Mouse (Mus musculus) CH12.LX (cell line): Measurements from ENCODE around the gene Hivep2.

Experiments
- CTCF ChIP-seq, 2 experiments: IDR thresholded peaks in 1 of 2; conservative IDR thresholded peaks in 1 of 2; 2 replicates each; pipeline ENCODE4 v1.5.1; 2011 to 2012; ENCODE audit warnings: low read depth in 2 of 2, low read length in 2 of 2, improper control_type of control experiment in 1 of 2, inconsistent platforms in 1 of 2, mild to moderate bottlenecking in 1 of 2, moderate library complexity in 1 of 2
- EP300 ChIP-seq: IDR thresholded peaks from 2 replicates; pipeline ENCODE4 v1.6.1; 2011; ENCODE audit warnings: low read length, improper control_type of control experiment
- ETS1 ChIP-seq: conservative IDR thresholded peaks from 2 replicates; pipeline ENCODE4 v1.6.1; 2012; ENCODE audit warnings: low read depth, mild to moderate bottlenecking, inconsistent platforms, low read length, improper control_type of control experiment, moderate library complexity
- MAX ChIP-seq: IDR thresholded peaks from 2 replicates; pipeline ENCODE4 v1.6.1; 2011; ENCODE audit warnings: low read length, improper control_type of control experiment
- MAZ ChIP-seq: IDR thresholded peaks from 2 replicates; pipeline ENCODE4 v1.6.1; 2012; ENCODE audit warnings: low read depth, mild to moderate bottlenecking, inconsistent platforms, low read length, improper control_type of control experiment, moderate library complexity
- MEF2A ChIP-seq: IDR thresholded peaks from 2 replicates; pipeline ENCODE4 v1.6.1; 2014; ENCODE audit warnings: low read depth, mild to moderate bottlenecking, inconsistent platforms, low read length, improper control_type of control experiment, borderline replicate concordance
- MYC ChIP-seq: IDR thresholded peaks from 2 replicates; pipeline ENCODE4 v1.6.1; 2011; ENCODE audit warnings: low read depth, mild to moderate bottlenecking, improper control_type of control experiment, low read length
- NRF1 ChIP-seq: IDR thresholded peaks from 2 replicates; pipeline ENCODE4 v1.6.1; 2014; ENCODE audit warnings: low read depth, mild to moderate bottlenecking, inconsistent platforms, low read length, improper control_type of control experiment, moderate library complexity
- POLR2A ChIP-seq: IDR thresholded peaks from 2 replicates; pipeline ENCODE4 v1.6.1; 2011; ENCODE audit warnings: low read depth, mild to moderate bottlenecking, improper control_type of control experiment, low read length
- POLR2AphosphoS2 ChIP-seq: IDR thresholded peaks from 2 replicates; pipeline ENCODE4 v1.6.1; 2011; ENCODE audit warnings: low read depth, low read length, improper control_type of control experiment
- RCOR1 ChIP-seq: conservative IDR thresholded peaks from 2 replicates; pipeline ENCODE4 v1.6.1; 2012; ENCODE audit warnings: low read depth, mild to moderate bottlenecking, inconsistent platforms, low read length, improper control_type of control experiment
- TCF12 ChIP-seq: IDR thresholded peaks from 2 replicates; pipeline ENCODE4 v1.6.1; 2014; ENCODE audit warnings: low read depth, mild to moderate bottlenecking, inconsistent platforms, low read length, improper control_type of control experiment
- USF1 ChIP-seq: IDR thresholded peaks from 2 replicates; pipeline ENCODE4 v1.6.1; 2014; ENCODE audit warnings: low read depth, mild to moderate bottlenecking, inconsistent platforms, low read length, improper control_type of control experiment
- ZKSCAN1 ChIP-seq: IDR thresholded peaks from 2 replicates; pipeline ENCODE4 v1.6.1; 2012; ENCODE audit warnings: low read depth, inconsistent platforms, low read length, improper control_type of control experiment, borderline replicate concordance

DNA sequence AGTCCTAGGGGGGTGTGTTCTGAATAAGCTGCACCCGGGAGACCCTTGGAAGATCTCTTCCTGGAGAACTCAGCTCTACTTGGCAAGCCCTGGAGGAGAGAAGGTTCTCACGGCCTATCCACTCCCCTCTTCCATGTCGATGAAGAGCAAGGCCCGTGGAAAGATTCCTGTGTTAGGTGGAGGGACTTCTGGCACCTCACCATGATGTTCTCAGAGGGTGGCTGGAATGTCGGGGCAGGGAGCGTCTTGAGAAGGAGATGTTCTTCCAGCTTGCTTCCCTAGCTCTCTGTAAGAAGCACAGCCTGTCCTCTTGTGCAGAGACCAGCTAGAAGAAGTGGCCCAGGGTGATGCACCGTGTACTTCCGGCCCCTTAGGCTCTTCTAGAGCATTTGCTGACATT lies 134.2 kb downstream of the Hivep2 start:
- no peak for TF ChIP-seq CTCF (conservative IDR thresholded peaks at IDR 0.05 in 1 of 2, IDR thresholded peaks at IDR 0.05 in 1 of 2; ENCODE audit: low read depth in 2 of 2, low read length in 2 of 2)
- TF ChIP-seq MEF2A, result no peak
- no peak for TF ChIP-seq POLR2A
- TF ChIP-seq MAZ, result no peak
- TF ChIP-seq ETS1, result no peak
- TF ChIP-seq USF1, result no peak
- no peak for TF ChIP-seq EP300
- no peak for TF ChIP-seq ZKSCAN1
- no peak for TF ChIP-seq TCF12
- TF ChIP-seq MYC, result no peak
- TF ChIP-seq NRF1, result no peak
- TF ChIP-seq POLR2AphosphoS2, result no peak
- no peak for TF ChIP-seq MAX
- no peak for TF ChIP-seq RCOR1
